Mouse (Mus musculus) midbrain, embryonic 16.5 days (tissue): Measurements from ENCODE around the gene Zmiz1. TPM values are rescaled to one million over a fixed set of nuclear protein-coding genes. Genes with fewer than 3 reads are reported as not detected.

Experiments
- ATAC-seq: fragments of 200-750 bp; cut with Nextera tagmentation; 2 replicates; pipeline ENCODE4 v1.8.0; 2017; ENCODE audit warnings: moderate TSS enrichment
- H3K27ac ChIP-seq: fragments of 300-500 bp; sonication (generic); 2 replicates; pipeline ENCODE4 v1.5.1; 2014; ENCODE audit warnings: mild to moderate bottlenecking, low read length, mixed read lengths
- H3K27me3 ChIP-seq: fragments of 300-500 bp; sonication (generic); 2 replicates; pipeline ENCODE4 v1.6.1; 2014; ENCODE audit warnings: low read depth, low read length, mixed read lengths; ENCODE audit not compliant: control insufficient read depth, insufficient read depth
- H3K36me3 ChIP-seq: fragments of 300-500 bp; sonication (generic); 2 replicates; pipeline ENCODE4 v1.6.1; 2014; ENCODE audit warnings: mild to moderate bottlenecking, low read length, moderate library complexity, mixed read lengths; ENCODE audit not compliant: control insufficient read depth, insufficient read depth
- H3K4me1 ChIP-seq: fragments of 300-500 bp; sonication (generic); 2 replicates; pipeline ENCODE4 v1.6.1; 2014; ENCODE audit warnings: mild to moderate bottlenecking, low read length, mixed read lengths; ENCODE audit not compliant: control insufficient read depth, insufficient read depth
- H3K4me2 ChIP-seq: fragments of 300-500 bp; sonication (generic); 2 replicates; pipeline ENCODE4 v1.6.1; 2014; ENCODE audit warnings: mild to moderate bottlenecking, low read length, mixed read lengths
- H3K4me3 ChIP-seq: fragments of 300-500 bp; sonication (generic); 2 replicates; pipeline ENCODE4 v1.5.1; 2014; ENCODE audit warnings: low read depth, mild to moderate bottlenecking, low read length, moderate library complexity, mixed read lengths
- H3K9ac ChIP-seq: fragments of 300-500 bp; sonication (generic); 2 replicates; pipeline ENCODE4 v1.6.1; 2014; ENCODE audit warnings: low read depth, low read length, mixed read lengths
- H3K9me3 ChIP-seq: fragments of 300-500 bp; sonication (generic); replicated peaks from 2 replicates; pipeline ENCODE4 v1.6.1; 2014; ENCODE audit warnings: mild to moderate bottlenecking, low read length, mixed read lengths; ENCODE audit not compliant: control insufficient read depth, poor library complexity, severe bottlenecking
- WGBS: fragments of 180-500 bp; shearing (Covaris S2); extraction: QIAGEN DNeasy Blood & Tissue Kit; methylation state at CpG from one replicate; pipeline ENCODE4 v1.1.7; 2014; 5-methylcytosine and 5-hydroxymethylcytosine counted together
- polyA plus RNA-seq: library from polyadenylated mRNA; unstranded; fragments of >200 nt; fragmentation: Nextera tagmentation; extraction: Ambion mirVana; gene quantifications from 2 replicates; pipeline ENCODE4 v1.2.1, GENCODE M21; 2015

Gene Zmiz1
- polyA plus RNA-seq, 1 experiment from 2014 or later: 54.2 TPM

DNA sequence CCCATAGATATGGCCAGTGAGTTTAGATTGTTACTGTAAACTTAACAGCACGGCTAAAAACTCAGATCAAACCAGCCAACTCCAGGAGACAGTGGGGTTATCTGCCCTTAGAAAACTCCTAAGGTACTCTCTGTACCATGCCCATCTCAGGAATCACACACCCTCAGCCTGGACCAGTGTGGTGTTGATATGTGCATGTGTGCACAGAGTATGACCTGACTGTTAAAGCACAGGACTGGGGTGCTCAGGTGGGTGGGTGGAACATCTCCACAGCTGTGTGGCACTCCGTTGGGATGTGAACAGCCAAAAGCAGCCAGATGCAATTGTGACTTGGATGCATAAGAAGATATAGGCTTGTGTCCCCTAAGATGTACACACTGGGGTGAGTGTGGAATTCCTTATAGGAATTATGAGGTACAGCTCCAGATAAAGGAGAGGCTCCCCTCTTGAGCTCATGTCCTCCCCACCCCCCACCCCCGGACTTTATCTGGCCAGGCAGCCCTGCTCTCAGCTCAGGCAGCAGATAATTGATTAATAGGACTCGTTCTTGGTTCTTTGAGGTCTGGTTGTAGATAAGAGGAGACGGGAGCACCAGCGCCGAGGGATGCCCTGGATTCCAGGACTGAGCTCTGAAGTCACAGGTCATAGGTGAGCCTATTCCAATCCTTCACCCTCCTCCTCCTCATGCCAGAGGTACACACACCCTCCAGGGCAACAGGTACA is 35.1 kb upstream of the Zmiz1 start:
- peaks cover 7% of the 10 kb centered on the region for H3K4me1 ChIP-seq
- H3K9me3 ChIP-seq: no peaks in the 10 kb centered on the region
- H3K27ac ChIP-seq: no peak overlapping the region
- no peaks in the 10 kb centered on the region for H3K36me3 ChIP-seq
- no peak overlapping the region for H3K9ac ChIP-seq
- no peak for ATAC-seq
- no peaks in the 10 kb centered on the region for H3K27me3 ChIP-seq
- H3K4me2 ChIP-seq: no peak overlapping the region
- H3K4me3 ChIP-seq: no peak overlapping the region
- WGBS: 73% methylated on average over 7 of the region's 7 CpGs

DNA sequence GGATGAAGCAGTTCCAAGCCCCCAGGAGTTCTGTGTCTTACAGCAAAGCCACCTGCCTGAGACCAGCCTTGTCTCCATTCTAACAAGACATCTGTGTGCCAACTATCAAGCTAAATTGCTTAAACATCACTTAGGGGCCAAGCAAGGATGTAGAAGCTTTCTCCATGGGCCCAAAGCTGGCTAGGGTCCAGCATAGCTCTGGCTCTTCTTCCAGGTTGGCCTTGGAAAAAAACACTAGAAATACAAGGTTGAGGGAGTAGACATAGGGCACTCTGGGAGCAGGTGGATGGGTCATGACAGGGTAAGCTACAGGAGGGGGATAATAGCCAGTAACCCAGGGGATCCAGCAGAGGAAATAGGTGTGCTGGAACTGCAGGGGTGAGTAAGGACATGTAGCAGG is 20.7 kb upstream of the Zmiz1 start:
- no peak for ATAC-seq
- no peaks in the 10 kb centered on the region for H3K4me1 ChIP-seq
- H3K4me3 ChIP-seq: no peak overlapping the region
- H3K9me3 ChIP-seq: no peaks in the 10 kb centered on the region
- H3K36me3 ChIP-seq: no peaks in the 10 kb centered on the region
- no peaks in the 10 kb centered on the region for H3K27me3 ChIP-seq
- H3K9ac ChIP-seq: no peak overlapping the region
- H3K4me2 ChIP-seq: no peak overlapping the region
- no peak overlapping the region for H3K27ac ChIP-seq

DNA sequence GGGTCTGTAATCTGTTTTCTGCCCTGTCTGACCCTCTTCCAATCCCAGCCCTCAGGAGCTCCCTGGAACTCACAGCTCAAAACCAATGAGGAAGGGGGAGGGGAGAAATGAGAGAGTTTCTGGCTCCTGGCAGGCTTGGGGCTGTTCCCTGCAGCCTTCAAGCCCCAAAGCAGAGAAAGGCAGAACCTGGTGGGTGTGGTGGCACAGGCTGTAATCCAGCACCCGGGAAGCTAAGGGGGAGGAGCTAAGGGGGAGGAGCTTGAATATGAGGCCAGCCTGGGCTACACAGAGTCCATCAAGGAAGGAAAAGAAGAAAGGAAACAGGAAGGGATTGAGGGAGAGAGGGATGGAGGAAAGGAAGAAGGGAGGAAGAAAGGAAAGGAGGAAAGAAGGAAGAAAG is 18.9 kb upstream of the Zmiz1 start:
- Histone ChIP-seq H3K4me2 (no peak overlapping the region), H3K9me3 (no peaks in the 10 kb centered on the region), H3K4me1 (no peaks in the 10 kb centered on the region), H3K27ac (no peak overlapping the region), H3K4me3 (no peak overlapping the region), H3K27me3 (no peaks in the 10 kb centered on the region), H3K36me3 (no peaks in the 10 kb centered on the region), H3K9ac (no peak overlapping the region)
- 28% methylated on average over 1 of the region's 1 CpGs for WGBS
- no peak for ATAC-seq

DNA sequence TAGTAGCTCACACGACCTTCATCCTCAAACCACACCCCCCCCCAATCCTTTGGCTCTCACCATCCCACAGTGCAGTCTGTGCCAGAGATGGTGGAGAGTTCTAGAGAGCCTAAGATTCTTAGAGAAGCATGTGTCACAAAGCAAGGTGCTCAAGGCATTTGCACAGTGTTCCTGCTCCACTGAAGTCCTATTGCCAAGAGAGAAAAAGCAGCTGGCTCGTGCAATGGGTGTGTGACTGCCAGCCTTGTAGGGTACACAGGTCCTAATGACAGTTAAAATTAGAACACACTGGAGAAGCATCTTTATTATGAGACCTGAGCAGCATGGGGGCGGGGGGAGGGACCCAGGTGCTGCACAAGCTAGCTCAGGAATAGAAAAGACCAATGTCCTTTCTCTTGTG is 18.2 kb upstream of the Zmiz1 start:
- Histone ChIP-seq H3K27ac (no peak overlapping the region), H3K9ac (no peak overlapping the region), H3K4me2 (no peak overlapping the region), H3K36me3 (no peaks in the 10 kb centered on the region), H3K9me3 (no peaks in the 10 kb centered on the region), H3K27me3 (no peaks in the 10 kb centered on the region), H3K4me3 (no peak overlapping the region), H3K4me1 (no peaks in the 10 kb centered on the region)
- WGBS: 54% methylated on average over 3 of the region's 3 CpGs
- no peak for ATAC-seq

DNA sequence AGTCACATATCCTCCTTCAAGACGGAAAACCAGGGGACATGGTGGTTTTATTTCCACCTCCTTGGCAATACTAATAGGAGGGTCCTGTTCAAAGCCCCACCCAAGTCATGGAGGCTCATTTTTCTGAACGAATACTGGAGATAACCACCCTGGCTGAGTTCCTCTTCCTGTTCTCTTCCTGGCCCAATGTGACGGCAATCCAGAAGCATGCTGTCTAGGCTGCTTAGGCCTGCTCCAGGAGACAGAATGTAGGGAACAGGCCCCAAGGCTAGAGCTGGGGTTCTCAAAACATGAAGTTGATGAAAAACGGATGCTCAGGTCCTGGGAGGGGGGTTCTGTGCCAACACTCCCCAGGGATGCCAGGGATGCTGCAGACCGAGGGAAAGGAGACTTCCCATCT is 17.5 kb upstream of the Zmiz1 start:
- Histone ChIP-seq H3K9ac (no peak overlapping the region), H3K27ac (no peak overlapping the region), H3K9me3 (no peaks in the 10 kb centered on the region), H3K36me3 (no peaks in the 10 kb centered on the region), H3K4me2 (no peak overlapping the region), H3K4me1 (no peaks in the 10 kb centered on the region), H3K27me3 (no peaks in the 10 kb centered on the region), H3K4me3 (no peak overlapping the region)
- 89% methylated on average over 5 of the region's 5 CpGs for WGBS
- no peak for ATAC-seq

DNA sequence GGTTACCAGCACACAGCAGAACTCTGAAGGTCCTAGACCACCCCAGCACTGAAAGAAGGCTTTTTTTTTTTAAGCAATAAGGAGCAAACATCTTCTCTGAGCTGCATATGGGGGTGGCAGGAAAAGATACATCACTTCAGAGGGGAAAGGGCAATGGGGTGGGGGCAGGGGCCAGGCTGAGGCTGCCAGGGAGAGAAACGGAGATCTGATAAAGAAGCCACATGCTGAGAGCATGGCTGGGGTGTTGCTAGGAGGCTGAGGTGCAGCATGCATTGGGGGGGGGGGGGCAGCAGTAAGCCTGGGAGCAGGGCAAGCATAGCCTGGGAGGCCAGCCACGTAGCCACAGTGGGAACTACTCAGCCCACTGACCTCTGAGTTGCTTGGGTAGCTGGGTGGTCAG is 16.3 kb upstream of the Zmiz1 start:
- ATAC-seq: no peak
- Histone ChIP-seq H3K4me1 (no peaks in the 10 kb centered on the region), H3K4me2 (no peak overlapping the region), H3K4me3 (no peak overlapping the region), H3K27ac (no peak overlapping the region), H3K9me3 (no peaks in the 10 kb centered on the region), H3K9ac (no peak overlapping the region), H3K27me3 (no peaks in the 10 kb centered on the region), H3K36me3 (no peaks in the 10 kb centered on the region)
- 15% methylated on average over 2 of the region's 2 CpGs for WGBS

DNA sequence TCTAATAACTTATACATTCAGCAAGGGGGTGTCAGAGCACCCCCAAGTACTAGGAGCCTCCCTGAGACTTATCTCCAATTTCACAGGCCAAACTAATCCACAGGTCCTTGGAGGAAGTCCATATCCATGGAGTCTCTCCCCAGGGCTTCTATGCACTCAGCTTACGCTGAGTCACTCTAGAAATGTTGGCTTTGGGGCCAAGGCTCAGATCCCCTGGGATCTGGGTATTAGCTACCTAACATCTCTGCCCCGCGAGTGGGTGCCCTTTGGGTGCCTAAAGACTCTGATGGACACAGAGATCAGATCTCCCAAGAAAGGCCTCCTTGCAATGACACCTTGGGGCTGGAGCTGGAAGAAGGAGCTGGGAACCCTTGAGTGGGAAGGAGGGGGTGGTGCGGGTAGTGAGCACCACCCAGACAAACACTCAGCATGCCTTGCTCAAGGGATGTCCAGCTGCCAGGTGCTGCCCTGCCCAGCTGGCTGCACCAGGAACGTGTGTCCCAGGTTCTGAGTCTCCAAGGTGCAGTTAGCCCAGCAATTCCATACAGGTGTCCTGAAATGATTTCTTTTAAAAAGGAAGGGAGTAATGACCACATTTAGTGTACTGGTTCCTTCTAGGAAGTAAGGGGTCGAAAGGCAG is 11.7 kb upstream of the Zmiz1 start:
- Histone ChIP-seq H3K27me3 (no peaks in the 10 kb centered on the region), H3K9me3 (no peaks in the 10 kb centered on the region), H3K9ac (no peak overlapping the region), H3K27ac (no peak overlapping the region), H3K36me3 (no peaks in the 10 kb centered on the region), H3K4me2 (no peak overlapping the region), H3K4me1 (no peaks in the 10 kb centered on the region), H3K4me3 (no peak overlapping the region)
- ATAC-seq: no peak
- 91% methylated on average over 6 of the region's 6 CpGs for WGBS

DNA sequence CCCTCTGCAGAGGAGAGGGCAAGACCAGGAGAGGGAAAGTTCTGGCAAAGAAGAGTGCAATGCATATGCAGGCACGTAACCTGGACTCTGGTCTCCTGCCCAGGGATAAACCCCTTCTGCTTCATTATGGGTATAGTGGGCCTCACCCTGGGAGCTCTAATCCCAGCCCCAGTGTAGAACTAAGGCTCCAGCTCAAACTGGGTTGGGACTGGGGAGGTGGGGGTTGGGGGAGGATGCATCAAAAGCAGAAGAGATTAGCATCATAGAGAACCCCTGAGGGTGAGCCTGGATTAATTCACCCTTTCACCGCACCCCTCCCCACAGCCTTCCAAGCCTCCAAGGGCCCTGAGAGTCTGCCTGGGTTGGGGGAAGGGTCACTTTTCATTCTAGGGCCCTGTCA is 10.5 kb upstream of the Zmiz1 start:
- ATAC-seq: no peak

DNA sequence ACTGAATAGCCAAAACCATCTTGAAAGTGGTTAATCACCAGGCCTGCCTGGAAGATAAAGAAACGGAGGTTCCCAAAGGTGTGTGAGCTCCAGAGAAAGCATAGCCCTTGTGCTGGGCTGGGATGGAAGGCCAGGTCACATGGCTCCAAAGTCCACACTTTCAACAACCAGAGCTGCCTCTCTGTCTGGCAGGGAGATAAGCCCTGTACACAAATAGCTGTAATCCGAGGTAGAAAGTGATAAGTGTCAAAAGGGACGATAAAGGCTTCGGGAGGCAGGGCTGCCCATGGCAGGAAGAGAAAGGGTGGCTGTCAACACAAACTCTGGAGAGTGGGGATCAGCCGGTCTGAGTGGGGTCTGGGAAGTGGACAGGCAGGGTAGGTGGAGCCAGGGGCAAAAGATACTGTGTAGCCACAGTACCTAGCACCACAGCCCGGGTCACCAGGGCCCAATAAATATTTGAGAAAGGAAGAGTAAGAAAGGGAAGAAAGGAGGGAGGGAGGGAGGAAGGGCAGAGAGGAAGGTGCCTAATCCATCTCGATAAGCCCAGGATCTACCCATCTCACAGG is 7.8 kb upstream of the Zmiz1 start:
- Histone ChIP-seq H3K9ac (no peak overlapping the region), H3K4me2 (no peak overlapping the region), H3K9me3 (no peaks in the 10 kb centered on the region), H3K27me3 (no peaks in the 10 kb centered on the region), H3K4me1 (peaks cover 6% of the 10 kb centered on the region), H3K36me3 (no peaks in the 10 kb centered on the region), H3K27ac (no peak overlapping the region), H3K4me3 (no peak overlapping the region)
- WGBS: 49% methylated on average over 7 of the region's 7 CpGs
- ATAC-seq: no peak

More for the DNA sequence above, 10.5 kb upstream of the Zmiz1 start:
- Histone ChIP-seq H3K27me3 (no peaks in the 10 kb centered on the region), H3K27ac (no peak overlapping the region), H3K9ac (no peak overlapping the region), H3K4me3 (no peak overlapping the region), H3K9me3 (no peaks in the 10 kb centered on the region), H3K4me1 (no peaks in the 10 kb centered on the region), H3K36me3 (no peaks in the 10 kb centered on the region), H3K4me2 (no peak overlapping the region)
- WGBS: 29% methylated on average over 2 of the region's 2 CpGs
